Mouse (Mus musculus): ENCODE results near the gene 4921504E06Rik. TPM values are rescaled to one million over a fixed set of nuclear protein-coding genes. Genes with fewer than 3 reads are reported as not detected.

4921504E06Rik gene
- total and polyA plus RNA-seq, 2 experiments from 2014 or later: not detected

GRCm38 (mm10) chr2:19444931-19445831, 108.5 kb downstream of the 4921504E06Rik start, which contains the start of gene Ptf1a:
Gene Ptf1a (plus strand): TSS chr2:19445663.
- WGBS: under 1% methylated on average over 53 of the region's 53 CpGs
- Histone ChIP-seq H3K9me3 (replicated peaks; ENCODE audit: control insufficient read depth, low read length) (no peaks in the 10 kb centered on the region), H3K4me1 (ENCODE audit: control insufficient read depth, insufficient read depth) (no peaks in the 10 kb centered on the region), H3K9ac (replicated peaks; ENCODE audit: low read depth, low read length) (no peak within 1 kb of the TSS), H3K27me3 (ENCODE audit: control insufficient read depth, insufficient read depth, low read length) (peaks cover 86% of the 10 kb centered on the region), H3K4me3 (ENCODE audit: low read depth, low read length) (peak within 1 kb of the TSS; percentile 28), H3K4me2 (ENCODE audit: low read depth, low read length) (peak within 1 kb of the TSS; percentile 32), H3K36me3 (replicated peaks; ENCODE audit: control insufficient read depth, insufficient read depth, low read length) (no peaks in the 10 kb centered on the region), H3K27ac (ENCODE audit: low read depth) (no peak within 1 kb of the TSS)
- TF ChIP-seq EP300 (IDR thresholded peaks at IDR 0.05; ENCODE audit: low read depth) (no peak), CTCF (IDR thresholded peaks at IDR 0.05; ENCODE audit: low read depth) (no peak)
- DNase-seq (ENCODE audit: low spot score) (no peak), ATAC-seq (ENCODE audit: insufficient read depth, low read depth) (peak; percentile 24; the same call in 1 of the 2 replicates)

- Histone ChIP-seq H3K27me3 (ENCODE audit: control insufficient read depth, insufficient read depth, low read length) (peaks cover 80% of the 10 kb centered on the region), H3K9ac (replicated peaks; ENCODE audit: low read depth, low read length) (no peak overlapping the region), H3K9me3 (replicated peaks; ENCODE audit: control insufficient read depth, low read length) (no peaks in the 10 kb centered on the region), H3K4me1 (ENCODE audit: control insufficient read depth, insufficient read depth) (no peaks in the 10 kb centered on the region), H3K4me3 (ENCODE audit: low read depth, low read length) (no peak overlapping the region), H3K36me3 (replicated peaks; ENCODE audit: control insufficient read depth, insufficient read depth, low read length) (no peaks in the 10 kb centered on the region), H3K27ac (ENCODE audit: low read depth) (no peak overlapping the region), H3K4me2 (ENCODE audit: low read depth, low read length) (no peak overlapping the region)
- TF ChIP-seq CTCF (IDR thresholded peaks at IDR 0.05; ENCODE audit: low read depth) (no peak), EP300 (IDR thresholded peaks at IDR 0.05; ENCODE audit: low read depth) (no peak)
- no peak for DNase-seq (ENCODE audit: low spot score)
- no peak for ATAC-seq (ENCODE audit: insufficient read depth, low read depth)
- 6% methylated on average over 9 of the region's 9 CpGs for WGBS
Observed at GRCm38 (mm10) chr2:19444346-19444745, 109.4 kb downstream of the 4921504E06Rik start.

GRCm38 (mm10) chr2:19431614-19432323, 121.9 kb downstream of the 4921504E06Rik start:
- whole genome bisulfite sequencing: 4% methylated on average over 38 of the region's 41 CpGs
- peak overlapping the region; percentile 11 for H3K4me3 ChIP-seq (ENCODE audit: low read depth, low read length)
- TF ChIP-seq EP300 (IDR thresholded peaks at IDR 0.05; ENCODE audit: low read depth) (no peak), CTCF (IDR thresholded peaks at IDR 0.05; ENCODE audit: low read depth) (no peak)
- no peaks in the 10 kb centered on the region for H3K9me3 ChIP-seq (replicated peaks; ENCODE audit: control insufficient read depth, low read length)
- no peak overlapping the region for H3K27ac ChIP-seq (ENCODE audit: low read depth)
- peaks cover 5% of the 10 kb centered on the region; the same call in 1 of the 2 replicates for H3K4me1 ChIP-seq (ENCODE audit: control insufficient read depth, insufficient read depth)
- no peak for ATAC-seq (ENCODE audit: insufficient read depth, low read depth)
- no peak overlapping the region; the same call in 1 of the 2 replicates for H3K4me2 ChIP-seq (ENCODE audit: low read depth, low read length)
- H3K9ac ChIP-seq (replicated peaks; ENCODE audit: low read depth, low read length): no peak overlapping the region
- H3K27me3 ChIP-seq (ENCODE audit: control insufficient read depth, insufficient read depth, low read length): peaks cover 72% of the 10 kb centered on the region
- H3K36me3 ChIP-seq (replicated peaks; ENCODE audit: control insufficient read depth, insufficient read depth, low read length): no peaks in the 10 kb centered on the region
- DNase-seq (ENCODE audit: low spot score): no peak

GRCm38 (mm10) chr2:19431186-19431585, 122.5 kb downstream of the 4921504E06Rik start:
- no peak for DNase-seq (ENCODE audit: low spot score)
- 2% methylated on average over 18 of the region's 18 CpGs for WGBS
- TF ChIP-seq CTCF (IDR thresholded peaks at IDR 0.05; ENCODE audit: low read depth) (peak; percentile 9; the same call in 1 of the 2 replicates), EP300 (IDR thresholded peaks at IDR 0.05; ENCODE audit: low read depth) (no peak)
- Histone ChIP-seq H3K36me3 (replicated peaks; ENCODE audit: control insufficient read depth, insufficient read depth, low read length) (no peaks in the 10 kb centered on the region), H3K4me3 (ENCODE audit: low read depth, low read length) (peak overlapping the region; percentile 22), H3K4me2 (ENCODE audit: low read depth, low read length) (peak overlapping the region; percentile 41), H3K9ac (replicated peaks; ENCODE audit: low read depth, low read length) (no peak overlapping the region), H3K27ac (ENCODE audit: low read depth) (no peak overlapping the region), H3K9me3 (replicated peaks; ENCODE audit: control insufficient read depth, low read length) (no peaks in the 10 kb centered on the region), H3K27me3 (ENCODE audit: control insufficient read depth, insufficient read depth, low read length) (peaks cover 74% of the 10 kb centered on the region), H3K4me1 (ENCODE audit: control insufficient read depth, insufficient read depth) (peaks cover 5% of the 10 kb centered on the region; the same call in 1 of the 2 replicates)
- no peak; the same call in 1 of the 2 replicates for ATAC-seq (ENCODE audit: insufficient read depth, low read depth)

- 2% methylated on average over 33 of the region's 33 CpGs for WGBS
- TF ChIP-seq CTCF (IDR thresholded peaks at IDR 0.05; ENCODE audit: low read depth): no peak
- no peak for TF ChIP-seq EP300 (IDR thresholded peaks at IDR 0.05; ENCODE audit: low read depth)
- peak overlapping the region; percentile 22 for H3K4me3 ChIP-seq (ENCODE audit: low read depth, low read length)
- no peak overlapping the region for H3K9ac ChIP-seq (replicated peaks; ENCODE audit: low read depth, low read length)
- H3K27me3 ChIP-seq (ENCODE audit: control insufficient read depth, insufficient read depth, low read length): peaks cover 74% of the 10 kb centered on the region
- H3K4me1 ChIP-seq (ENCODE audit: control insufficient read depth, insufficient read depth): peaks cover 5% of the 10 kb centered on the region; the same call in 1 of the 2 replicates
- H3K9me3 ChIP-seq (replicated peaks; ENCODE audit: control insufficient read depth, low read length): no peaks in the 10 kb centered on the region
- H3K4me2 ChIP-seq (ENCODE audit: low read depth, low read length): peak overlapping the region; percentile 41
- no peaks in the 10 kb centered on the region for H3K36me3 ChIP-seq (replicated peaks; ENCODE audit: control insufficient read depth, insufficient read depth, low read length)
- DNase-seq (ENCODE audit: low spot score) (no peak), ATAC-seq (ENCODE audit: insufficient read depth, low read depth) (no peak)
- no peak overlapping the region for H3K27ac ChIP-seq (ENCODE audit: low read depth)
Observed at GRCm38 (mm10) chr2:19430746-19431145, 123.0 kb downstream of the 4921504E06Rik start.

All from heart, postnatal 0 days (tissue).